Mouse (Mus musculus) cerebellum, adult 2 months (tissue): ENCODE data around the gene Rnd2. TPM values are rescaled to one million over a fixed set of nuclear protein-coding genes. Genes with fewer than 3 reads are reported as not detected.

Experiments
- DNase-seq, 2 experiments: peaks; one replicate each; pipeline ENCODE4 v3.0.0; 2021
- H3K27ac ChIP-seq: fragments of 200-500 bp; 2 replicates; pipeline ENCODE4 v1.5.1; 2012; ENCODE audit warnings: low read length, control low read depth, inconsistent platforms; ENCODE audit not compliant: insufficient read depth
- H3K27me3 ChIP-seq: fragments of 200-500 bp; 2 replicates; pipeline ENCODE4 v1.6.1; 2012; ENCODE audit warnings: inconsistent platforms, mild to moderate bottlenecking, low read length, moderate library complexity; ENCODE audit not compliant: control insufficient read depth, insufficient read depth
- H3K4me1 ChIP-seq: fragments of 200-500 bp; 2 replicates; pipeline ENCODE4 v1.6.1; 2011; ENCODE audit warnings: low read length; ENCODE audit not compliant: control insufficient read depth, insufficient read depth
- H3K4me3 ChIP-seq: fragments of 200-500 bp; replicated peaks from 2 replicates; pipeline ENCODE3; 2011; ENCODE audit warnings: mild to moderate bottlenecking, low read depth, low read length, control low read depth; ENCODE audit not compliant: insufficient read depth
- CTCF ChIP-seq: fragments of 200-500 bp; IDR thresholded peaks from 2 replicates; pipeline ENCODE4 v1.5.1; 2011; ENCODE audit warnings: low read depth, mild to moderate bottlenecking, control low read depth, low read length, moderate library complexity, borderline replicate concordance; ENCODE audit not compliant: insufficient read depth
- POLR2A ChIP-seq: fragments of 200-500 bp; IDR thresholded peaks from 2 replicates; pipeline ENCODE4 v1.6.1; 2011; ENCODE audit warnings: low read length, control low read depth, borderline replicate concordance; ENCODE audit not compliant: insufficient read depth
- WGBS: fragments of 180-500 bp; shearing (Covaris S2); methylation state at CpG from one replicate; pipeline ENCODE4 v1.1.7; 2018; 5-methylcytosine and 5-hydroxymethylcytosine counted together
- polyA plus RNA-seq: library from polyadenylated mRNA; depleted of rRNA; stranded (reverse); fragments of >200 nt; gene quantifications from 2 replicates; pipeline ENCODE4 v1.2.3, GENCODE M21; 2012; rRNA removed

Rnd2 gene
- 216 and 275 TPM in 2 replicates for polyA plus RNA-seq

- Histone ChIP-seq H3K27ac (0 out of 2 replicates have a peak within 1 kb of the TSS, but pooled peaks have one; percentile 24), H3K4me1 (no peaks in the 10 kb centered on the region), H3K4me3 (peak within 1 kb of the TSS; percentile 71), H3K27me3 (no peaks in the 10 kb centered on the region)
- DNase-seq, result no peak
- TF ChIP-seq POLR2A (no peak), CTCF (no peak)
- 33% methylated on average over 12 of the region's 12 CpGs for WGBS
Observed at GRCm38 (mm10) chr11:101464211-101465100, at the start of gene Rnd2. Rnd2 (plus strand) TSS chr11:101464999.

GRCm38 (mm10) chr11:101415306-101415705 is 49.5 kb upstream of the Rnd2 start:
- no peak overlapping the region for H3K27ac ChIP-seq
- TF ChIP-seq POLR2A, result no peak
- TF ChIP-seq CTCF, result no peak
- 72% methylated on average over 2 of the region's 2 CpGs for WGBS
- no peak for DNase-seq
- no peaks in the 10 kb centered on the region for H3K4me1 ChIP-seq
- H3K27me3 ChIP-seq, result no peaks in the 10 kb centered on the region
- H3K4me3 ChIP-seq, result no peak overlapping the region

- Histone ChIP-seq H3K4me1 (no peaks in the 10 kb centered on the region), H3K27ac (peak overlapping the region; percentile 55; the same call in 1 of the 2 replicates), H3K4me3 (peak overlapping the region; percentile 90), H3K27me3 (no peaks in the 10 kb centered on the region)
- DNase-seq, result no peak
- no peak for TF ChIP-seq POLR2A
- TF ChIP-seq CTCF, result no peak
- WGBS, result 1% methylated on average over 11 of the region's 11 CpGs
Observed at GRCm38 (mm10) chr11:101416433-101417100, 48.2 kb upstream of the Rnd2 start.

GRCm38 (mm10) chr11:101417101-101417855 is 47.5 kb upstream of the Rnd2 start, which contains the start of gene Aarsd1:
Aarsd1 (minus strand) TSS chr11:101417615.
- TF ChIP-seq CTCF, result no peak
- TF ChIP-seq POLR2A, result peak; percentile 77
- H3K4me1 ChIP-seq, result no peaks in the 10 kb centered on the region
- no peaks in the 10 kb centered on the region for H3K27me3 ChIP-seq
- WGBS, result under 1% methylated on average over 45 of the region's 45 CpGs
- peak; percentile 90 to 95 for DNase-seq
- H3K27ac ChIP-seq, result peak within 1 kb of the TSS; percentile 60
- peak within 1 kb of the TSS; percentile 90 for H3K4me3 ChIP-seq

GRCm38 (mm10) chr11:101418991-101419390 is 45.8 kb upstream of the Rnd2 start:
- Histone ChIP-seq H3K27ac (no peak overlapping the region), H3K27me3 (no peaks in the 10 kb centered on the region), H3K4me3 (no peak overlapping the region), H3K4me1 (no peaks in the 10 kb centered on the region; the same call in 1 of the 2 replicates)
- TF ChIP-seq CTCF, result no peak
- DNase-seq, result no peak
- WGBS, result 48% methylated on average over 6 of the region's 6 CpGs

GRCm38 (mm10) chr11:101419610-101420009 is 45.2 kb upstream of the Rnd2 start:
- WGBS, result 33% methylated on average over 3 of the region's 3 CpGs
- no peak for TF ChIP-seq POLR2A
- H3K27ac ChIP-seq, result no peak overlapping the region
- H3K4me3 ChIP-seq, result no peak overlapping the region
- H3K27me3 ChIP-seq, result no peaks in the 10 kb centered on the region
- peaks cover 4% of the 10 kb centered on the region for H3K4me1 ChIP-seq
- DNase-seq, result no peak

GRCm38 (mm10) chr11:101420148-101420547 is 44.7 kb upstream of the Rnd2 start:
- Histone ChIP-seq H3K4me3 (no peak overlapping the region), H3K27ac (no peak overlapping the region), H3K27me3 (no peaks in the 10 kb centered on the region), H3K4me1 (peaks cover 4% of the 10 kb centered on the region)
- WGBS, result 91% methylated on average over 5 of the region's 5 CpGs
- TF ChIP-seq POLR2A, result no peak
- no peak for TF ChIP-seq CTCF
- no peak for DNase-seq
